Mouse (Mus musculus) stomach, postnatal 0 days (tissue): ENCODE measurements at regions not wholly inside any gene's neighbourhood (a gene's known extent, or its start where the extent isn't known, plus 50 kb on each side); places are given as distances from the start of the nearest gene placed in this dataset.

Source experiments
- CTCF ChIP-seq: IDR thresholded peaks from 2 replicates; pipeline ENCODE4 v1.5.1; 2016; ENCODE audit warnings: antibody characterized with exemption, low read depth, mild to moderate bottlenecking, moderate library complexity
- EP300 ChIP-seq: optimal IDR thresholded peaks from 2 replicates; pipeline ENCODE3; 2016; ENCODE audit warnings: antibody characterized with exemption

GRCm38 (mm10) chr3:147920181-147920580 lies 1068.0 kb downstream of the Ttll7 start:
- TF ChIP-seq CTCF (no peak), EP300 (no peak)
